Mouse (Mus musculus): ENCODE results near the gene Gm44973. TPM values are rescaled to one million over a fixed set of nuclear protein-coding genes. Genes with fewer than 3 reads are reported as not detected.
A peak's percentile ranks its signal among the peaks of the same experiment; 100 is the strongest.
"Not testable (repeated sequence)": the region's sequence is repeated elsewhere in the genome, so short reads cannot be mapped to it uniquely, and the experiment has no call there.

Gene Gm44973
- polyA plus RNA-seq, 1 experiment from 2014 or later = 1.8 TPM

DNA sequence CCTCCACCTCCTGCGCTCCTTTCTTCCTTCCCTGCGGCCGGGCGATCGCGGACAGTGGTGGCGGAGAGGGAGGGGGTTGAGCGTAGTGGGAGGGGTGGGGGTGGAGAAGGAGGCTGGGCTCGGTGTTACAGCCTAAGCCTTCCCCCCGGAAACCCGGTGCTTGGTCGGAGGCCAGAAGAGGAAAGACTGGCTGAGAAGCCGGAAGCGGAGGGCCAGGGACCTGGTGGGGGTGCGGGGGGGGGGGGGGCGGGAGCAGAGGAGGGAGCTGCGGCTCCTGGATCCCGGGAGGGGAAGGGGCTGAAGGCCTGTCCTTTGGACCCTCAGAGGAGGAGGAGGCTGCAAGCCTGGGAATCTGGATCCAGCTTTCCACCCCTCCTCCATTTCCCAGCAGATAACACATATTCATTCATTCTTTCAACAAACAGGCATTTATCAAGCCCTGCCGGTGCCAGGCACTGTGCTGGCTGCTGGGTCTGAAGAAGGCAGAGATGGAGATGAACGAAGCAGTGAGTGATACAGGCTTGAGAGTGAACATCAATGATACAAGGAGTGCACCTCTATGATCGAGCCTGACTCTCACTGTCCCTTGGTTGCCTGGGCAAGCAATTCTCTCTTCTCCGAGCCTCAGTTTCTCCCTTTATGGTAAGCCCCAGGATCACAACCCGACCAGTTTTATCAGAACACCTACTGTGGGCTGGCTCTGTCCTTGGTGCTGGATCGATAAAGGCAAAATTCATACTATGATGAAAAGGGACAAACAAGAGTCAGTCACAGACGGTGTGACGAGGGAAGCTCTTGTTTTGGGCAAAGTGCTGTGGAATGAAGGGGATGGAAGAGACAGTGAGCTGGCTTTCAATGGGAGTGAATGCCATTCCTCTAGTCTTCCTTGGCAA is 19.0 kb upstream of the Gm44973 start, which contains the start of gene Zfp579:
Gene Zfp579, minus strand, starts transcription at position 156 of the 893 bp plus-strand sequence.
- Histone ChIP-seq H3K36me3 (peaks cover 29% of the 10 kb centered on the region), H3K27me3 (peaks cover 16% of the 10 kb centered on the region), H3K9me3 (no peaks in the 10 kb centered on the region), H3K4me2 (peak within 1 kb of the TSS; percentile 95), H3K4me1 (replicated peaks) (peaks cover 37% of the 10 kb centered on the region), H3K4me3 (peak within 1 kb of the TSS; percentile 82), H3K9ac (peak within 1 kb of the TSS; percentile 93), H3K27ac (peak within 1 kb of the TSS; percentile 86)
- WGBS = 5% methylated on average over 17 of the region's 26 CpGs
- peak; percentile 89 for ATAC-seq (ENCODE audit: low FRiP score)

- WGBS = 67% methylated on average over 8 of the region's 8 CpGs
- peaks cover 37% of the 10 kb centered on the region for H3K4me1 ChIP-seq (replicated peaks)
- H3K27me3 ChIP-seq = peaks cover 16% of the 10 kb centered on the region
- H3K27ac ChIP-seq = peak overlapping the region; percentile 86
- peak overlapping the region; percentile 82 for H3K4me3 ChIP-seq
- no peak for ATAC-seq (ENCODE audit: low FRiP score)
- peaks cover 22% of the 10 kb centered on the region for H3K36me3 ChIP-seq
- peak overlapping the region; percentile 95 for H3K4me2 ChIP-seq
- H3K9me3 ChIP-seq = no peaks in the 10 kb centered on the region
- peak overlapping the region; percentile 93 for H3K9ac ChIP-seq
Observed at GRCm38 (mm10) chr7:4996934-4997333, 18.4 kb upstream of the Gm44973 start.

GRCm38 (mm10) chr7:4999876-5000275 is 15.4 kb upstream of the Gm44973 start:
- Histone ChIP-seq H3K4me1 (replicated peaks) (peaks cover 14% of the 10 kb centered on the region), H3K4me3 (no peak overlapping the region), H3K36me3 (no peaks in the 10 kb centered on the region), H3K9ac (no peak overlapping the region), H3K9me3 (no peaks in the 10 kb centered on the region), H3K27ac (no peak overlapping the region), H3K4me2 (no peak overlapping the region), H3K27me3 (no peaks in the 10 kb centered on the region)
- 75% methylated on average over 2 of the region's 2 CpGs for WGBS
- ATAC-seq (ENCODE audit: low FRiP score) = no peak

DNA sequence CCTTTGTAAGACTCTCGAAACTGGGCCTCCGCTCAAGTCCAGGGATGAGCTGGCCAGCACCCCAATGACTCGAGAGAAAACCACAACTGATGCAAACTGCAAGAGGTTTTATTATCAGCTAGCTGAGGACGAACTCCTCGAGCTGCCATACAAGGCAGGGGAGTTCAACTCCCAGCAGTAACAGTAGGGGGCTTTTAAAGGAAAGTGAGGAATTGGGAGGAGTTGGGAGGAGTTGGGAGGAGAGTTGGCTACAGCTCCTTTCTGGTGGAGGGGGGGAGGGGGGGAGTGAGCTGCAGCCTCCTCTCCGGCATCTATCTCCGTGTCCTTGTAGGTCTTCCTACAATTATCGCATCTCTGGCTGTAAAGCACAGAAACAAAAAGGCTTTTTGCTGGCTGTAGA is 12.4 kb upstream of the Gm44973 start:
- not testable (repeated sequence) for H3K4me1 ChIP-seq (replicated peaks); H3K4me3 ChIP-seq; H3K27ac ChIP-seq; H3K9me3 ChIP-seq; ATAC-seq (ENCODE audit: low FRiP score); H3K27me3 ChIP-seq; H3K9ac ChIP-seq; H3K4me2 ChIP-seq
- peaks cover 18% of the 10 kb centered on the region for H3K36me3 ChIP-seq
- 74% methylated on average over 8 of the region's 8 CpGs for WGBS

GRCm38 (mm10) chr7:5008229-5008628 is 7.1 kb upstream of the Gm44973 start:
- Histone ChIP-seq H3K4me1 (replicated peaks) (peaks cover 3% of the 10 kb centered on the region; the same call in 1 of the 2 replicates), H3K4me3 (no peak overlapping the region), H3K9ac (no peak overlapping the region), H3K9me3 (no peaks in the 10 kb centered on the region), H3K36me3 (peaks cover 68% of the 10 kb centered on the region), H3K27ac (no peak overlapping the region), H3K27me3 (no peaks in the 10 kb centered on the region), H3K4me2 (no peak overlapping the region)
- no peak for ATAC-seq (ENCODE audit: low FRiP score)
- WGBS = 97% methylated on average over 26 of the region's 26 CpGs

- WGBS = 93% methylated on average over 27 of the region's 27 CpGs
- Histone ChIP-seq H3K36me3 (peaks cover 56% of the 10 kb centered on the region), H3K4me3 (0 out of 2 replicates have a peak overlapping the region, but pooled peaks have one; percentile 0), H3K9ac (no peak overlapping the region), H3K27me3 (no peaks in the 10 kb centered on the region), H3K4me2 (no peak overlapping the region; the same call in 1 of the 2 replicates), H3K27ac (no peak overlapping the region), H3K4me1 (replicated peaks) (peaks cover 13% of the 10 kb centered on the region), H3K9me3 (no peaks in the 10 kb centered on the region)
- ATAC-seq (ENCODE audit: low FRiP score) = no peak
Observed at GRCm38 (mm10) chr7:5012681-5013513, 2.4 kb upstream of the Gm44973 start.

- Histone ChIP-seq H3K4me3 (peak within 1 kb of the TSS; percentile 71), H3K9me3 (no peaks in the 10 kb centered on the region), H3K36me3 (peaks cover 40% of the 10 kb centered on the region), H3K9ac (peak within 1 kb of the TSS; percentile 80), H3K27ac (peak within 1 kb of the TSS; percentile 99), H3K4me2 (peak within 1 kb of the TSS; percentile 61), H3K4me1 (replicated peaks) (peaks cover 14% of the 10 kb centered on the region), H3K27me3 (no peaks in the 10 kb centered on the region)
- ATAC-seq (ENCODE audit: low FRiP score) = peak; percentile 83
- under 1% methylated on average over 38 of the region's 42 CpGs for WGBS
Observed at GRCm38 (mm10) chr7:5014251-5015117, 812 bp upstream of the Gm44973 start, which contains the start of the genes Zfp524 and Fiz1. Zfp524 (plus strand) TSS chr7:5014415. Fiz1 (minus strand) TSS chr7:5014697.

DNA sequence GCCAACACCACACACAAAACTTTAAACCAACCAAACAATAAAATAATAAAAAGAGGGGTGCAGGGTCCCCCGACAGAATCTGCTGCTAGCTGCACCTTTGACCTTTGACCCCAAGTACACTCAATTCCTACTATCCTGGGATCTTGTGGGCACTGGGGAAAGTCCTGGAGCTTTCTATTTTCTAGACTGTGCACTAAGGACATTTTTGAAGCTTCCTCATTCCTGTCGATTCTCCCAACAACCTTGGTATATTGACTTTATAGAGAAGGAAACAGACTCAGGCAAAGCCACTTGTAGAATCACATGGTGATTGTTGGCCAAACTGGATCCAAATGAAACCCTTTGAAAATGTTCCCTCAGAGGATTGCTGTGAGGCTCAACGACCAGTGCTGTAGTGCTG is 761 bp downstream of the Gm44973 start:
- Histone ChIP-seq H3K27ac (peak overlapping the region; percentile 99), H3K9ac (peak overlapping the region; percentile 76), H3K36me3 (peaks cover 24% of the 10 kb centered on the region), H3K9me3 (no peaks in the 10 kb centered on the region), H3K4me3 (peak overlapping the region; percentile 71), H3K27me3 (no peaks in the 10 kb centered on the region), H3K4me1 (replicated peaks) (peaks cover 19% of the 10 kb centered on the region), H3K4me2 (peak overlapping the region; percentile 61)
- WGBS = 59% methylated on average over 3 of the region's 3 CpGs
- ATAC-seq (ENCODE audit: low FRiP score) = no peak

DNA sequence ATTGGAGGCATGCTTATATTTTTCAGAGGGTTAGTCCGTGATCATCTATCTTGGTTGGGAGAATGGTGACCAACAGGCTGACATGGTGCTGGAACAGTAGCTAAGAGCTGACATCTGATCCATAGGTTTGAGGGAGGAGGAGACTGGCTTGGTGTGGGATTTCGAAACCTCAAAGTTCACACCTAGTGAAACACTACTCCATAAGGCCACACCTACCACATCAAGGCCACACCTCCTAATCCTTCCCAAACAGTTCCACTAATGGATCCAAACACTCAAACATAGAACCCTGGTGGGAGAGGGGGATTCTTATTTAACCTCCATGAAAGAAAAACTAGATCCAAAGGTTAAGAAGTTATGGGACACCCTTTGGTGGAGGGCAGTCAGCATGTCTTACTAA is 1.6 kb downstream of the Gm44973 start:
- Histone ChIP-seq H3K27me3 (no peaks in the 10 kb centered on the region), H3K4me1 (replicated peaks) (peaks cover 28% of the 10 kb centered on the region), H3K36me3 (peaks cover 20% of the 10 kb centered on the region), H3K9ac (no peak overlapping the region), H3K4me2 (no peak overlapping the region), H3K4me3 (no peak overlapping the region), H3K9me3 (no peaks in the 10 kb centered on the region), H3K27ac (no peak overlapping the region)
- no peak for ATAC-seq (ENCODE audit: low FRiP score)
- 100% methylated on average over 2 of the region's 2 CpGs for WGBS

DNA sequence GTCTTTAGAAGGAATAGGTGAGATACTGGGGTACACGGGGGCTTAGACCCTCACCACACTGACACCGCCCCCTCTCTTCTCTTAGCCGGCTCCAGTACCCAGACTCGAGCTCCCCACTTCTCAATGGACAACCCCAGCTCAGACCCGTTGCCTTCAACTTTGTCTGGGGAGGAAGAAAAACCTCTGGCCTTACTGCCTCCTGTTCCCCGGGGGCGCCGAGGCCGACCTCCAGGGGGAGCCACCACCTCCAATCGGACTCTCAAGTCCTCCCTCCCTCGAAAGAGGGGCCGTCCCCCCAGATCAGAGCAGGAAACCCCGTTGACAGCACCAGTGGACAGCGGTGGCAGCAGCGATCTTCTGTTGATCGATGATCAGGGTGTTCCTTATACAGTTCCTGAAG is 2.1 kb downstream of the Gm44973 start:
- no peaks in the 10 kb centered on the region for H3K9me3 ChIP-seq
- no peak overlapping the region for H3K4me2 ChIP-seq
- H3K27ac ChIP-seq = no peak overlapping the region
- H3K36me3 ChIP-seq = peaks cover 20% of the 10 kb centered on the region
- H3K9ac ChIP-seq = no peak overlapping the region
- H3K27me3 ChIP-seq = no peaks in the 10 kb centered on the region
- peaks cover 32% of the 10 kb centered on the region for H3K4me1 ChIP-seq (replicated peaks)
- WGBS = 92% methylated on average over 16 of the region's 16 CpGs
- ATAC-seq (ENCODE audit: low FRiP score) = no peak
- no peak overlapping the region for H3K4me3 ChIP-seq

- ATAC-seq (ENCODE audit: low FRiP score) = no peak
- no peaks in the 10 kb centered on the region for H3K27me3 ChIP-seq
- 98% methylated on average over 21 of the region's 21 CpGs for WGBS
- no peak overlapping the region for H3K27ac ChIP-seq
- no peak overlapping the region for H3K4me2 ChIP-seq
- H3K9ac ChIP-seq = no peak overlapping the region
- H3K36me3 ChIP-seq = peaks cover 20% of the 10 kb centered on the region
- no peaks in the 10 kb centered on the region for H3K9me3 ChIP-seq
- no peak overlapping the region for H3K4me3 ChIP-seq
- peaks cover 33% of the 10 kb centered on the region for H3K4me1 ChIP-seq (replicated peaks)
Observed at GRCm38 (mm10) chr7:5017931-5018330, 2.6 kb downstream of the Gm44973 start.

All from hindbrain, embryonic 13.5 days (tissue).